Mouse (Mus musculus) embryo, embryonic 9.5 days (tissue): ENCODE data around the gene Luc7l.
"Not testable (repeated sequence)": the region's sequence is repeated elsewhere in the genome, so short reads cannot be mapped to it uniquely, and the experiment has no call there.

Experiments
- DNase-seq: peaks from one replicate; pipeline ENCODE4 v3.0.0-alpha.2; 2017; ENCODE audit errors: extremely low spot score

Luc7l gene

GRCm38 (mm10) chr17:26253399-26253798, 703 bp downstream of the Luc7l start:
- DNase-seq = no peak

GRCm38 (mm10) chr17:26255313-26255712, 2.6 kb downstream of the Luc7l start:
- DNase-seq = no peak

GRCm38 (mm10) chr17:26261826-26262225, 9.1 kb downstream of the Luc7l start:
- no peak for DNase-seq

- no peak for DNase-seq
Measured at GRCm38 (mm10) chr17:26262384-26262783, 9.7 kb downstream of the Luc7l start.

- DNase-seq = no peak
Measured at GRCm38 (mm10) chr17:26268851-26269250, 16.2 kb downstream of the Luc7l start.

- not testable (repeated sequence) for DNase-seq
Measured at GRCm38 (mm10) chr17:26269577-26269976, 16.9 kb downstream of the Luc7l start.

- DNase-seq = no peak
Measured at GRCm38 (mm10) chr17:26272586-26272985, 19.9 kb downstream of the Luc7l start.

GRCm38 (mm10) chr17:26275933-26276332, 23.2 kb downstream of the Luc7l start:
- DNase-seq = no peak

- no peak for DNase-seq
Measured at GRCm38 (mm10) chr17:26276711-26277110, 24.0 kb downstream of the Luc7l start.

GRCm38 (mm10) chr17:26286199-26286955, 33.7 kb downstream of the Luc7l start:
- no peak for DNase-seq

GRCm38 (mm10) chr17:26289475-26289874, 36.8 kb downstream of the Luc7l start:
- no peak for DNase-seq

- not testable (repeated sequence) for DNase-seq
Measured at GRCm38 (mm10) chr17:26298318-26298717, 45.6 kb downstream of the Luc7l start.

- DNase-seq = peak; percentile 63
Measured at GRCm38 (mm10) chr17:26314291-26314690, 61.6 kb downstream of the Luc7l start.

- no peak for DNase-seq
Measured at GRCm38 (mm10) chr17:26315474-26315873, 62.8 kb downstream of the Luc7l start.

GRCm38 (mm10) chr17:26318441-26318840, 65.7 kb downstream of the Luc7l start:
- DNase-seq = no peak
